Mouse (Mus musculus): ENCODE data around the gene H1f0. TPM values are rescaled to one million over a fixed set of nuclear protein-coding genes. Genes with fewer than 3 reads are reported as not detected.
"Not testable (repeated sequence)": the region's sequence is repeated elsewhere in the genome, so short reads cannot be mapped to it uniquely, and the experiment has no call there.

The H1f0 gene
- total RNA-seq, 4 experiments from 2014 or later = 84.9 to 94.2 (median 89.5) TPM

DNA sequence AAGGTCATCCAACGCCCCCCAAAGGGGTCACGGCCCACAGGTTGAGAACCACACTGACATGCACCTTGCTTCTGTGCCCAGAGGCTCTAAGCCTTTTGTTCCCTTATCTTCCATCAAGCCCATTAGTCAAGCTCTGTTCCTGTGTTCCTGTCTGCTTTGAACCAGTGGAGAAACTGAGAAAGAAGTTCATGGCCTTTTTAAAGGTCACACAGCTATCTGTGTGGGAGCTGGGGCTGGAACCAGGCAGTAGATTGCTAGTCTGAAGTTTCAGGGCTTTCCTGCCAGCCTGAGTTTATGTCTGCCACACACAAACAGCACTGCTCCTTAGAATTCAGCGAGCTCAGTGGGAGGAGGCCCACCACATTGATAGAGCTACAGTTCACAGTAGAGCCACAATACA is 25.2 kb upstream of the H1f0 start:
- no peak for DNase-seq (ENCODE audit: low spot score in 2 of 2)

- DNase-seq (ENCODE audit: low spot score in 2 of 2) = no peak
These were observed 22.7 kb upstream of the H1f0 start for GRCm38 (mm10) chr15:79005581-79005980.

GRCm38 (mm10) chr15:79006638-79007037 is 21.6 kb upstream of the H1f0 start:
- no peak for DNase-seq (ENCODE audit: low spot score in 2 of 2)

- DNase-seq (ENCODE audit: low spot score in 2 of 2) = no peak
These were observed 21.2 kb upstream of the H1f0 start for GRCm38 (mm10) chr15:79007059-79007458.

DNA sequence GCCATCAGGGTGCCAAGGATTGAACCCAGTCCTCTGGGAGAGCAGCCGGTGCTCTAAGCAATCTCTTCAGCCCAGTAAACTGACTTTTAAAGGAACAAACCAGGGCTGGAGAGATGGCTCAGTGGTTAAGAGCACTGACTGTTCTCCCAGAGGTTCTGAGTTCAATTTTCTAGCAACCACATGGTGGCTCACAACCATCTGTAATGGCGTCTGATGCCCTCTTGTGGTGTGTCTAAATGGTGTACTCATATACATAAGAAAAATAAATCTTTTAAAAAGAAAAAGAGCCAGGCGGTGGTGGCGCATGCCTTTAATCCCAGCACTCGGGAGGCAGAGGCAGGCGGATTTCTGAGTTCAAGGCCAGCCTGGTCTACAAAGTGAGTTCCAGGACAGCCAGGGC is 20.4 kb upstream of the H1f0 start:
- DNase-seq (ENCODE audit: low spot score in 2 of 2) = not testable (repeated sequence)

DNA sequence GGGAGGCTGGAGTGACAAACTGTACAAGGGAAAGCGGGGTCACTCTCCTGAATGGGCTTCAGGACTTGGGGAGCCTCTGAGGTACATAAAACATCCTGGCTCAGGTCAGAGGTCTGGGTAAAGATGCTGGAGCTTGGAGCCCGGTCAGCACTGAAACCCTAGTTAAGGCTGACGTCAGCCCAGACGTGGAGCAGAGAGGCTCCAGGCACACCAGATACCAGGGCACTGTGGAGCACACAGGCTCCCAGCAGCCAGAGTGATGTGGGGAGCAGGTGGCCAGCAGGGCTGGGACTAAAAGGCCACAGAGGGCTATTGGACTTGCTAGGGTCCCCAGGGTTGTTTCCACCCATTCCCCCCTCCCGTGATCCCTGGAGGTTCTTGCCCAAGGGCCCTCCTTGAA is 18.5 kb upstream of the H1f0 start:
- no peak for DNase-seq (ENCODE audit: low spot score in 2 of 2)

DNA sequence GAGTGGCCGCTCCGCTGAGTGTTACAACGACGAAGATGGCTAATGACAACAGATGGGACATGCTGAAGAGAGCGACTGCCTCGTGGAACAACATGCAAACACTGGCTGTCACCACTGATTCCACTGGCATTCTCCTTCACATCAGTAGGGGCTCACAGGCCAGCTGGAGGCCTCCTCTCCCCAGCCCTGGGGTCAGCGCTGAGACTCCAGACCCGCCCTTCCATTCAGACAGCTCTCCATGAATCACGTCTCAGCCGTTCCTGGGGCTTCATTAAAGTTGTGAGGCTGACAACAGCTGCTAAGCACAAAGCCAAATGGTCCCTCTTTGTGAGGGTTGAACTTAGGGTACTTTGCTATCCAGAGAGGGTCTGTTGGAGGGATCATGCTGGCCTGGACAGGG is 16.7 kb upstream of the H1f0 start:
- DNase-seq (ENCODE audit: low spot score in 2 of 2) = no peak

DNA sequence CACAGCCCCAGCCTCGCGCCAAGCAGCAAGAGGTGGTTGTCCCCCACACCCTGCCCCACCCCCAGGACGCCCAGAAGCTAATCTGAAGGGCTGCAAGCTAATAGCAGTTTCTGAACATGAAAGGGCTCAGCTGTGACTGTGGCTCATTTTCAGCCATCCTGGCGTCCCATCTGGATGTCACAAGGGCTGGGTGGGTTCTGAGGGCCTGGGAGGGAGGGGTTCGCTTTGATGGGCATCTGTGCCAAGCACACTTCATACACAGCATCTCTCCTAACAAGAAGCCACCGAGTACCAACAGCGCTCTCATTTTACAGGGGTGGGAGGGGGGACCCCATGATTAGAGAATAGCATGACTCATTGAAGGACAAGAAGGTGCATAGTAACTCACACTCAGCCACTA is 14.9 kb upstream of the H1f0 start:
- DNase-seq (ENCODE audit: low spot score in 2 of 2) = no peak

GRCm38 (mm10) chr15:79018191-79018590 is 10.1 kb upstream of the H1f0 start:
- DNase-seq (ENCODE audit: low spot score in 2 of 2) = no peak

DNA sequence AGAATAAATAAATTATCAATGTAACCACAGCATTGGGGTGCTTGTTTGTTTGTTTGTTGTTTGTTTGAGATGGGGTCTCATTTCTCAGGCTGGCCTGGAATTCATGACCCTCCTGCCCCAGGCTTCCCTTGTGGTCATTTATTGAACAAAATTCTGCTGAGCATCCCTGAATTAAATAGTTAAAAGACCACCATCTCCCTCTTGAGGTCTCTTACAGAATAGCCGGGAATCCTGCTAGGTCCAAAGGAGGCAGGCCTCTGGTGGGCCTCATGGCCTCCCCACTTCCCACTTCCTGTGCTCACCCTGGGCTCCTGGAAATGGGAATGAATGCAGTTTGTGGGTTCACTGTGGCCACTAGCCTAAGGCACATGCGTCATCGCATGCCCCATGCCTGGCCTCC is 9.4 kb upstream of the H1f0 start:
- no peak for DNase-seq (ENCODE audit: low spot score in 2 of 2)

DNA sequence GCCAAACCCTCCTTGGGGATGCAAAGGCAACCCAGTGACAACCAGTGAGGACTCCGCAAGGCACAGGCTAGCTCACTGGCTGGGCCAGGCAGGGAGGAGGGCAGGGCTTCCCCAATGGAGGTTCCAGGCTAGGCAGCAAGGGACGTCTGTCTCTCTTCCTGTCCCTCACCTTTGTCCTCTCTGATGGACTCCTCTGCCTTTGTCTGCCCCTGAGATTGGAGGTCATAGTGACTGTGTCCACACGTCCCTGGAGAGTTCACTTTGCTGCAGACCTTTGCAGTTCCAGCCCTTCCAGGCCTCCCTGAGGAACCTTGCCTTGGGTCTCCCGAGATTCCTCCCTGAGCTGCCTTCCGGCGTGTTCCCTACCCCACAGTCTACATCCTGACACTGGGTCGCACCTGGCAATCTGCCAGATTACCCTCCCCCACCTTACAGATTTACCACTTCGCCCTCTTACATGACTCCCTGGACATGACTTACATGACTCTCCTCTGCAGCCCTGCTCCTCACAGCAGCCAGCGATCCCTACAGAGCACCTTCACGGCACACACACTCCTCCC is 5.5 kb upstream of the H1f0 start:
- no peak for DNase-seq (ENCODE audit: low spot score in 2 of 2)

- no peak for DNase-seq (ENCODE audit: low spot score in 2 of 2)
These were observed 4.9 kb upstream of the H1f0 start for GRCm38 (mm10) chr15:79023366-79023765.

DNA sequence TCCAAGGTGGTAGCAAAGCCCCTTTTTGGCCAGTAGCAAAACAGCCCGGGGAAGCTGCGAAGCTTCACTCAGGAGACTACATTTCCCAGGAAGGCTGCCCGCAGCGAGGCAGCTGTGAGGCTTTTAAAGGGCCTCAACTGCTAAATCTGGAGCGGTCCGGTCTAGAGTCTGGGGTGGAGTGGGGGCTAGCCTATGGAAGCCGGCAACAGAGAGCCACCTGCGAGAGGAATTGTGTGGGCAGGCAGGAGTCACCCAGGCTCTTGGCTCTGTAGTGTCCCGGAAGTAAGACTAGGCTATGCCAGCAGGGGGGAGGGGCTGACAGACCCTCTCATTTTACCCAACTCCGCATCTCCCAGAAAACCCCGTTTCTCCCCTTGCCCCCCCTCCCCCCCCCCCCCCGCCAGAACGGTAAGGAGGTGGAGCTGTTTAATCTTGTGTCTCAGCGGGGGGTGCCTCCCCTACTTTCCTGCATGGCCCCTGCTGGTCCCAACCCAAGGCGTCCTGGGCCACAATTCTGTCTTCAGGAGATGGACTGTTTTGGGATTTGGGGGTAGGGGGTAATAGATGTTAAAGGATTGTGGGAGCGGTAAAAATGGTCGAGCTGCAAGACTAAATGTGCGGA is 2.5 kb upstream of the H1f0 start:
- no peak for DNase-seq (ENCODE audit: low spot score in 2 of 2)

DNA sequence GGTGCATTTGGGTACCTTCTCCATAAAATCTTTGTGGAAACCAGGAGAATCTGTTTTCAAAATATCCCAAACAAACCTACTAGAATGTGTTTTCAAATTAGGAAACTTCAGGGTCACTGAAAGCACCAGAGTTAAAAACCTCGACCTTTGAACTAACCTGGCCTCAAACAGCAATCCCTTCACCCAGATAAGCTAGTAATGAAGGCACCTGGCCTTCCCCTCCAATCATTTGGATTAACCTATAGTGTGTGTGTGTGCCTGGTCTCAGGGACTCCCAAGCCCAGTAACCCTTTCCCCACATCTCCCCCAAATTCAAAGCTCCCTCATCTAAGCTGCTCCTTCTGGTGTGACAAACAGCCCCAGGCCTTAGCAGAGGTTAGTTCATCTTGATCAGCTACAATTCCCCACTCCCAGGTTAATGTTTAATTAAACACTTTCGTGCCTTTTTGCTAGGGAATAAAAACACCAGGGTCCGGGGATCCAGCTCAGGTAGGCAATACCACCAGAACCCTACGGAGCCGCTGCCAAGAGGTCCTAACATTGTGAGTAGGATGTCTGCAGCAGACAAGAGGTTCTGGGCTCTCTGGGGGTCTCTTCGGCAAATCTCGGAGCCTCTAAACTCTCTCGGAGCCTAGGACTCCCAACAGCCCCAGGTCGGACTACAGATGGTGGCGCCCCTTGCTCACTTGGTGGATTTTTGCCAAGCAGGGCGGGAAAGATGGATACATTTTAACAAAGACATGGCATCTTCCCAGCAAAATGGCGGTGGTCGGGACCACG is 1.5 kb upstream of the H1f0 start:
- DNase-seq (ENCODE audit: low spot score in 2 of 2) = no peak

GRCm38 (mm10) chr15:79027291-79028205 is 702 bp upstream of the H1f0 start:
- DNase-seq (ENCODE audit: low spot score in 2 of 2) = no peak

GRCm38 (mm10) chr15:79028823-79029484 is 704 bp downstream of the H1f0 start:
- DNase-seq (ENCODE audit: low spot score in 2 of 2) = no peak

- no peak for DNase-seq (ENCODE audit: low spot score in 2 of 2)
These were observed 1.4 kb downstream of the H1f0 start for GRCm38 (mm10) chr15:79029519-79030241.

- DNase-seq (ENCODE audit: low spot score in 2 of 2) = peak; percentile 59 to 90
These were observed 2.5 kb downstream of the H1f0 start for GRCm38 (mm10) chr15:79030551-79031435.

DNA sequence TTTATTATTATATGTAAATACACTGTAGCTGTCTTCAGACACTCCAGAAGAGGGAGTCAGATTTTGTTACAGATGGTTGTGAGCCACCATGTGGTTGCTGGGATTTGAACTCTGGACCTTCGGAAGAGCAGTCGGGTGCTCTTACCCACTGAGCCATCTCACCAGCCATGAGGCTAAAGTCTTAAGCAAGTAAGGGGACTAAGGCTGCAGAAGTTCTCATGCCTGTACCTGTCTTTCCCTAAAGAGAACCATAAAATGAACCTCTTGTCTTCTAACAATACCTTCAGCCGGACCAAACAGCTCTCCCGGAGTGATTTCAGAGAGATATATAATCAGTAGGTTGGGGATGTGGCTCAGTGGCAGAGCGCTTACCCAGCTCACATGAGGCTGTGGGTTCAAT is 3.7 kb downstream of the H1f0 start:
- not testable (repeated sequence) for DNase-seq (ENCODE audit: low spot score in 2 of 2)

Data from left cerebral cortex, adult 8-10 months (tissue).